Mouse (Mus musculus): Measurements from ENCODE around the gene Prdm11.

- TF ChIP-seq CTCF (IDR thresholded peaks at IDR 0.05; ENCODE audit: low read depth) (no peak), EP300 (IDR thresholded peaks at IDR 0.05; ENCODE audit: low read depth) (no peak)
Measured at GRCm38 (mm10) chr2:93083317-93083716, 37.4 kb upstream of the Prdm11 start.

Data from liver, postnatal 0 days (tissue).